ENCODE assay signal across 20 mouse cellular contexts in the genomic region with DNA sequence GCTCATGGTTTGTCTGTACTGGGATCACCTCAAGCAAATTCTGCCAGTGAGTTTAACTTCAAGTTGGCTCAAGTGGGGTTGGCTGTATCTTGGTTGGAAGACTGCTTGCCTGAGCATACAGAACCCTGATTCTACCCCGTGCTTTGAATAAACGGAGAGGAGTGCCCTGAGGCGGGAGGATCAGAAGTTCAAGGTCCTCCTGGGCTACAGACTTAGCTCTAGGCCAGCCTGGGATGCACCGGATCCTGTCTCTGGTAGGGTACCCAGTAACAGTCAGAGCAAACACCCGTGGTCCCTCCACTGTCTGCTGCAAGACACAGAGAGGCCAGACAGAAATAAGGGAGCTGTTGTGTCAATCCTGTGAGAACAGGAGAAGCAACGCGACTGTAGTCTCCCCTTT. TPM values are rescaled to one million over a fixed set of nuclear protein-coding genes. Genes with fewer than 3 reads are reported as not detected.
DNase-seq lines count a peak whose midpoint lies in the region; ATAC-seq and TF ChIP-seq lines count a peak whose summit lies in the region.
"Had no signal": no experiment of that assay in that cellular context is flagged by ENCODE, and none has a peak within 500 bp of the region (broad histone marks: within the 10 kb centered on the region; RNA-seq: fewer than 3 reads in every experiment).

No protein-coding gene starts in this region.

- no peaks in the 10 kb centered on the region for H3K27me3 ChIP-seq in kidney, adult 2 months (replicated peaks; ENCODE audit: control insufficient read depth, insufficient read depth, low read length)
- H3K27me3 ChIP-seq in liver, adult 2 months (ENCODE audit: control insufficient read depth, insufficient read depth, low read length): no peaks in the 10 kb centered on the region
- no peaks in the 10 kb centered on the region for H3K27me3 ChIP-seq in liver, embryonic 11.5 days (replicated peaks; ENCODE audit: control insufficient read depth, insufficient read depth, low read length)
- H3K27me3 ChIP-seq in lung, postnatal 0 days (replicated peaks; ENCODE audit: insufficient read depth, low read length): no peaks in the 10 kb centered on the region
- H3K27me3 ChIP-seq: CH12.LX; embryonic facial prominence, embryonic 12.5 days; forebrain, embryonic 15.5 days; Patski had no signal

- H3K36me3 ChIP-seq in kidney, adult 2 months (ENCODE audit: control insufficient read depth, insufficient read depth, low read length): no peaks in the 10 kb centered on the region
- no peaks in the 10 kb centered on the region for H3K36me3 ChIP-seq in liver, adult 2 months (ENCODE audit: control insufficient read depth, insufficient read depth, low read length)
- H3K36me3 ChIP-seq in liver, embryonic 11.5 days (ENCODE audit: control insufficient read depth, insufficient read depth, low read length): peaks cover under 1% of the 10 kb centered on the region; the same call in 1 of the 2 replicates
- no peaks in the 10 kb centered on the region for H3K36me3 ChIP-seq in lung, postnatal 0 days (ENCODE audit: insufficient read depth, low read length)
- H3K36me3 ChIP-seq: forebrain, embryonic 15.5 days had no signal

- no peak overlapping the region for H3K4me3 ChIP-seq in kidney, adult 2 months (ENCODE audit: insufficient read depth, low read depth, low read length)
- no peak overlapping the region for H3K4me3 ChIP-seq in liver, adult 2 months (ENCODE audit: insufficient read depth, low read depth, low read length)
- H3K4me3 ChIP-seq in liver, embryonic 11.5 days (ENCODE audit: low read depth, low read length): no peak overlapping the region
- H3K4me3 ChIP-seq in lung, postnatal 0 days (ENCODE audit: low read depth, low read length): no peak overlapping the region
- H3K4me3 ChIP-seq: embryonic facial prominence, embryonic 12.5 days; forebrain, embryonic 15.5 days; heart, embryonic 10.5 days had no signal

- peak overlapping the region; percentile 8; the same call in 1 of the 2 replicates for H3K27ac ChIP-seq in kidney, adult 2 months (ENCODE audit: insufficient read depth, low read depth, low read length)
- H3K27ac ChIP-seq in liver, adult 2 months (replicated peaks; ENCODE audit: insufficient read depth, low read depth, low read length): no peak overlapping the region
- H3K27ac ChIP-seq in liver, embryonic 11.5 days (ENCODE audit: low read depth, low read length): no peak overlapping the region
- 0 out of 2 replicates have a peak overlapping the region, but pooled peaks have one; percentile 9 for H3K27ac ChIP-seq in lung, postnatal 0 days (ENCODE audit: low read length)
- H3K27ac ChIP-seq: embryonic facial prominence, embryonic 12.5 days; forebrain, embryonic 15.5 days; heart, embryonic 10.5 days had no signal

- H3K9ac ChIP-seq in liver, adult 2 months (ENCODE audit: low read depth, low read length): no peak overlapping the region
- no peak overlapping the region for H3K9ac ChIP-seq in liver, embryonic 11.5 days (ENCODE audit: low read depth, low read length)
- no peak overlapping the region for H3K9ac ChIP-seq in lung, postnatal 0 days (replicated peaks; ENCODE audit: low read depth)
- H3K9ac ChIP-seq: embryonic facial prominence, embryonic 12.5 days; forebrain, embryonic 15.5 days had no signal

- peaks cover 43% of the 10 kb centered on the region for H3K4me1 ChIP-seq in kidney, adult 2 months (ENCODE audit: control insufficient read depth, insufficient read depth, low read length)
- H3K4me1 ChIP-seq in liver, adult 2 months (ENCODE audit: control insufficient read depth, insufficient read depth, low read length): peaks cover 25% of the 10 kb centered on the region
- peaks cover 11% of the 10 kb centered on the region for H3K4me1 ChIP-seq in liver, embryonic 11.5 days (replicated peaks; ENCODE audit: control insufficient read depth, insufficient read depth, low read length)
- peaks cover 12% of the 10 kb centered on the region; the same call in 1 of the 2 replicates for H3K4me1 ChIP-seq in lung, postnatal 0 days (ENCODE audit: insufficient read depth, low read depth, low read length)

- 58% methylated on average over 7 of the region's 7 CpGs for WGBS in kidney, adult 2 months
- 49% methylated on average over 7 of the region's 7 CpGs for WGBS in liver, adult 2 months
- 76% methylated on average over 7 of the region's 7 CpGs for WGBS in liver, embryonic 11.5 days
- 55% methylated on average over 7 of the region's 7 CpGs for WGBS in lung, postnatal 0 days

- TF ChIP-seq EP300 in lung, postnatal 0 days (IDR thresholded peaks at IDR 0.05): no peak

- no peak for TF ChIP-seq CTCF in kidney, adult 2 months (conservative IDR thresholded peaks at IDR 0.05; ENCODE audit: insufficient read depth, insufficient read length, low read depth, low read length)
- no peak for TF ChIP-seq CTCF in liver, adult 2 months (IDR thresholded peaks at IDR 0.05; ENCODE audit: low read depth, low read length)
- TF ChIP-seq CTCF in lung, postnatal 0 days (IDR thresholded peaks at IDR 0.05): no peak

- H3K9me3 ChIP-seq in liver, embryonic 11.5 days (ENCODE audit: control insufficient read depth, low read length): peaks cover under 1% of the 10 kb centered on the region; the same call in 1 of the 2 replicates
- H3K9me3 ChIP-seq in lung, postnatal 0 days (ENCODE audit: low read length): no peaks in the 10 kb centered on the region
- H3K9me3 ChIP-seq: embryonic facial prominence, embryonic 12.5 days; forebrain, embryonic 15.5 days; heart, embryonic 10.5 days had no signal

- ATAC-seq in liver, embryonic 11.5 days (replicated peaks; ENCODE audit: low FRiP score): no peak
- ATAC-seq in lung, postnatal 0 days: no peak
- ATAC-seq: activated CD4-positive, CD25-positive, alpha-beta regulatory T cell, adult 4 months; forebrain, embryonic 15.5 days had no signal

- H3K79me2 ChIP-seq in liver, adult 2 months (ENCODE audit: control insufficient read depth, insufficient read depth, low read length): peaks cover 11% of the 10 kb centered on the region; the same call in 1 of the 2 replicates

- peak; percentile 59 for DNase-seq in kidney, adult 2 months
- DNase-seq in kidney, postnatal 14 days: no peak
- DNase-seq in liver, adult 2 months (ENCODE audit: extremely low read depth, low read depth, low spot score): peak; percentile 48
- DNase-seq in liver, embryonic 11.5 days (ENCODE audit: low spot score): no peak
- no peak for DNase-seq in lung, postnatal 0 days (ENCODE audit: low spot score)
- DNase-seq in lung, postnatal 10 days: no peak
- no peak for DNase-seq in right cerebral cortex, postnatal 25 days
- DNase-seq: adrenal gland, postnatal 14 days; cerebellum, adult 11-12 months; cerebellum, adult 9-10 months; cerebellum, postnatal 25 days; gastrocnemius, postnatal 10 days; heart, postnatal 10 days; heart, postnatal 4 days had no signal

- H3K4me2 ChIP-seq in liver, embryonic 11.5 days: no peak overlapping the region
- no peak overlapping the region for H3K4me2 ChIP-seq in lung, postnatal 0 days (replicated peaks; ENCODE audit: low read depth, low read length)
- H3K4me2 ChIP-seq: embryonic facial prominence, embryonic 12.5 days; forebrain, embryonic 15.5 days had no signal

- TF ChIP-seq POLR2A in kidney, adult 2 months (IDR thresholded peaks at IDR 0.05; ENCODE audit: low read depth, low read length): no peak
- no peak for TF ChIP-seq POLR2A in liver, adult 2 months (IDR thresholded peaks at IDR 0.05; ENCODE audit: extremely low read depth, insufficient read depth, low read length)

RNA-seq across cellular contexts. Expression of a gene that starts 4.3 kb away (rescaled TPM):
- 27.1 and 37.2 TPM in 2 replicates for polyA plus RNA-seq in kidney, adult 2 months (2012; rRNA removed)
- total RNA-seq in liver, adult 2 months (2014; rRNA removed): 6.6 and 7.4 TPM in 2 replicates
- polyA plus RNA-seq in liver, adult 2 months (2012; rRNA removed): 12.6 and 14.2 TPM in 2 replicates
- 17.6 and 21.7 TPM in 2 replicates for polyA plus RNA-seq in liver, embryonic 11.5 days (2014; fragmentation: Nextera tagmentation; extraction: Ambion mirVana)
- 23.1 and 25.8 TPM in 2 replicates for polyA plus RNA-seq in lung, postnatal 0 days (2015; fragmentation: Nextera tagmentation; extraction: Ambion mirVana)

RNA-seq across cellular contexts. Expression of a gene that starts 17.1 kb away (rescaled TPM):
- 49.8 and 54.6 TPM in 2 replicates for polyA plus RNA-seq in kidney, adult 2 months (2012; rRNA removed)
- 12.8 and 14.8 TPM in 2 replicates for total RNA-seq in liver, adult 2 months (2014; rRNA removed)
- 9.0 and 9.3 TPM in 2 replicates for polyA plus RNA-seq in liver, adult 2 months (2012; rRNA removed)
- 92.1 and 96.8 TPM in 2 replicates for polyA plus RNA-seq in liver, embryonic 11.5 days (2014; fragmentation: Nextera tagmentation; extraction: Ambion mirVana)
- 151 and 177 TPM in 2 replicates for polyA plus RNA-seq in lung, postnatal 0 days (2015; fragmentation: Nextera tagmentation; extraction: Ambion mirVana)

Comparison
In these comparisons a context has a peak if more than half of its experiments do, and no peak if none do; other contexts are left out.
1. DNase-seq: peak in kidney, adult 2 months (single experiment) and liver, adult 2 months (single experiment); none in kidney, postnatal 14 days (single experiment), liver, embryonic 11.5 days (single experiment), lung, postnatal 0 days (single experiment), lung, postnatal 10 days (single experiment) and right cerebral cortex, postnatal 25 days (single experiment).
2. H3K27ac ChIP-seq: peak in kidney, adult 2 months (single experiment) and lung, postnatal 0 days (single experiment); none in liver, adult 2 months (single experiment) and liver, embryonic 11.5 days (single experiment).